Mouse (Mus musculus) heart, embryonic 10.5 days (tissue): ENCODE measurements around the gene Rpl38. TPM values are rescaled to one million over a fixed set of nuclear protein-coding genes. Genes with fewer than 3 reads are reported as not detected.

Source experiments
- DNase-seq: peaks from one replicate; pipeline ENCODE4 v3.0.0-alpha.2; 2017; ENCODE audit warnings: low spot score
- H3K27ac ChIP-seq: fragments of 300-500 bp; sonication (generic); 2 replicates; pipeline ENCODE4 v1.5.1; 2016; ENCODE audit warnings: mild to moderate bottlenecking
- H3K27me3 ChIP-seq: fragments of 300-500 bp; sonication (generic); 2 replicates; pipeline ENCODE4 v1.6.1; 2016; ENCODE audit warnings: mild to moderate bottlenecking; ENCODE audit not compliant: poor library complexity, insufficient read depth, severe bottlenecking
- H3K36me3 ChIP-seq: fragments of 300-500 bp; sonication (generic); 2 replicates; pipeline ENCODE4 v1.6.1; 2016; ENCODE audit warnings: mild to moderate bottlenecking, moderate library complexity
- H3K4me1 ChIP-seq: fragments of 300-500 bp; sonication (generic); 2 replicates; pipeline ENCODE4 v1.6.1; 2016; ENCODE audit warnings: mild to moderate bottlenecking
- H3K4me3 ChIP-seq: fragments of 300-500 bp; sonication (generic); 2 replicates; pipeline ENCODE4 v1.5.1; 2016; ENCODE audit warnings: mild to moderate bottlenecking, moderate library complexity
- H3K9me3 ChIP-seq: fragments of 300-500 bp; sonication (generic); 2 replicates; pipeline ENCODE4 v1.6.1; 2016; ENCODE audit warnings: mild to moderate bottlenecking, moderate library complexity
- WGBS: fragments of 180-500 bp; shearing (Covaris S2); methylation state at CpG from one replicate; pipeline ENCODE4 v1.1.7; 2016; 5-methylcytosine and 5-hydroxymethylcytosine counted together
- polyA plus RNA-seq: library from polyadenylated mRNA; unstranded; fragments of >200 nt; fragmentation: Nextera tagmentation; extraction: Ambion mirVana; gene quantifications from 2 replicates; pipeline ENCODE4 v1.2.1, GENCODE M21; 2016

The Rpl38 gene
- polyA plus RNA-seq, 1 experiment from 2014 or later: 902 TPM

GRCm38 (mm10) chr11:114675341-114675825, 7.1 kb downstream of the Rpl38 start, which contains the start of gene Ttyh2:
Gene Ttyh2 (plus strand): TSS chr11:114675431.
- peak within 1 kb of the TSS; percentile 77 for H3K4me3 ChIP-seq
- H3K27ac ChIP-seq: peak within 1 kb of the TSS; percentile 76
- H3K36me3 ChIP-seq: peaks cover 39% of the 10 kb centered on the region
- peaks cover 46% of the 10 kb centered on the region for H3K4me1 ChIP-seq
- peak; percentile 95 for DNase-seq
- H3K9me3 ChIP-seq: no peaks in the 10 kb centered on the region
- peaks cover 13% of the 10 kb centered on the region for H3K27me3 ChIP-seq
- under 1% methylated on average over 40 of the region's 40 CpGs for WGBS

DNA sequence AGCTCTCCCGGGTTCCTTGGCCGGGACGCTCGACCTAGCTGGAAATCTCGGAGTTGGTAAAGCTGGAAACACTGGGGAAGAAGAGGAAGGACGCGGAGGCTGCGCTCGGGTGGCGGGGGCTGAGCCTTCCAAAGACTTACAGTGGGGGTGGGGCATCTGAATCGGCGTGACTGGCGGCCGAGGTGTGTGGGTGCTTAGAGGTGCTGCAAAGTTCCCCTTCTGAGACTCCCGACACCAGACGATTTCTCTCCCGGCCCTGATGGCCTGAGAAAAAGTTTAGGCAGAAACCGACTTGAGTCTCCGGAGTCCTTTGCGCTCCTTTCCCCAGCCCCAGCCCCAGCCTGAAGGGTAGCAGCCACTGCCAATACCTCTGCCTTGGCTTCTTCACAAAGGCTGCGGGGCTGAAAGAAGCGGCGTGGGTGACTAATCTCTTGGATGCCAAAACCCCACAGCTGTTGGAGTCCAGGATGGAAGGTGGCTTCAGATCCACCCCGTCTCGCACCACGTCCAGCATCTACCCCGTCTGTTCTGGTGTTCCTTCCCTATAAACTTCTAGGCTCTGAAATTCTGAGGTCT, 7.6 kb downstream of the Rpl38 start:
- peaks cover 46% of the 10 kb centered on the region for H3K4me1 ChIP-seq
- H3K36me3 ChIP-seq: peaks cover 34% of the 10 kb centered on the region
- H3K4me3 ChIP-seq: peak overlapping the region; percentile 77
- WGBS: 3% methylated on average over 27 of the region's 27 CpGs
- no peak for DNase-seq
- no peaks in the 10 kb centered on the region for H3K9me3 ChIP-seq
- peak overlapping the region; percentile 76 for H3K27ac ChIP-seq
- H3K27me3 ChIP-seq: peaks cover 13% of the 10 kb centered on the region

DNA sequence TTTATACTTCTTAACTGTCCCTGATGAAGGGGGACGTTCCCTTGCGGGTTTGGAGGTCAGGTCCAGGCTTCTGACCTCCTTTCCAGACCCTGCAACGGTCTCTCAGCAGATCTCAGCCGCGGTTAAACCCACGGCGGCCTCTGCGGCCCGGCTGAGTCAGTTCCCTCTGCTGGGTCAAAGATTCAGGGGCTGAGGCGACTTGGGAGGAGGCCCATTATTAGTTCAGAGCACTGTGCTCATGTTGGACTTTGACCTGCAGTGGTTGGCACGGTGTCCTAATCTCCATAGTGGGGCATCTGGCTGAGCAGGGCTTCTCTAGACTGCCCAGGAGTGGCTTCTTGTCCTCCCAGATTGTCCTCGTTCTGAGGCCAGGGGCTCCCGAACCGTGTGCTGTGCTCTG, 8.1 kb downstream of the Rpl38 start:
- 6% methylated on average over 14 of the region's 14 CpGs for WGBS
- Histone ChIP-seq H3K9me3 (no peaks in the 10 kb centered on the region), H3K4me1 (peaks cover 48% of the 10 kb centered on the region), H3K36me3 (peaks cover 29% of the 10 kb centered on the region), H3K27ac (peak overlapping the region; percentile 76), H3K4me3 (peak overlapping the region; percentile 77), H3K27me3 (peaks cover 13% of the 10 kb centered on the region)
- no peak for DNase-seq

- Histone ChIP-seq H3K27me3 (peaks cover 13% of the 10 kb centered on the region), H3K4me3 (peak overlapping the region; percentile 77), H3K9me3 (no peaks in the 10 kb centered on the region), H3K4me1 (peaks cover 48% of the 10 kb centered on the region), H3K27ac (peak overlapping the region; percentile 76), H3K36me3 (peaks cover 23% of the 10 kb centered on the region)
- WGBS: 55% methylated on average over 9 of the region's 9 CpGs
- DNase-seq: no peak
Measured at GRCm38 (mm10) chr11:114676896-114677530, 8.7 kb downstream of the Rpl38 start.

DNA sequence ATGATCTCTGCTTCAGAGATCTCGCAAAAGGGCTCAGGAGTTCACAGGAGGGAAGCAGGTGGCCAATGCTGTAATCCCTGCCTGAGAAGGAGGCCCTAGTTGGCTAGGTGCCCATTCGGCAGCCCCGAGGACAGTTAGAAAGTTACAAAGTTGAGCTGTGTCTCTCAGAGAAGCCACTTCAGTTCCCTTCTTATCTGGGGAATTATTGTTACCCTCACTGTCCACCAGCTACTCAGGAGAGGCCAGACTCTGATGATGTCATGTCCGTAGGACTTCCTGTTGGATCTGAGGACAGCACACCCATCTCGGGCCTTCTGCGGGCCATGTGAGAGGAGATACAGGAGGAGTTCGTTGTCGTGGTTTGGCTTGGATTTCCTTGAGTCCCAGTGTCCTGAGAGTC, 11.3 kb downstream of the Rpl38 start:
- H3K36me3 ChIP-seq: no peaks in the 10 kb centered on the region
- DNase-seq: no peak
- 45% methylated on average over 8 of the region's 8 CpGs for WGBS
- peak overlapping the region; percentile 62 for H3K27ac ChIP-seq
- H3K4me1 ChIP-seq: peaks cover 55% of the 10 kb centered on the region
- no peak overlapping the region for H3K4me3 ChIP-seq
- peaks cover 13% of the 10 kb centered on the region for H3K27me3 ChIP-seq
- H3K9me3 ChIP-seq: no peaks in the 10 kb centered on the region

- H3K4me3 ChIP-seq: no peak overlapping the region
- H3K4me1 ChIP-seq: peaks cover 58% of the 10 kb centered on the region
Measured at GRCm38 (mm10) chr11:114680291-114680690, 12.0 kb downstream of the Rpl38 start.

DNA sequence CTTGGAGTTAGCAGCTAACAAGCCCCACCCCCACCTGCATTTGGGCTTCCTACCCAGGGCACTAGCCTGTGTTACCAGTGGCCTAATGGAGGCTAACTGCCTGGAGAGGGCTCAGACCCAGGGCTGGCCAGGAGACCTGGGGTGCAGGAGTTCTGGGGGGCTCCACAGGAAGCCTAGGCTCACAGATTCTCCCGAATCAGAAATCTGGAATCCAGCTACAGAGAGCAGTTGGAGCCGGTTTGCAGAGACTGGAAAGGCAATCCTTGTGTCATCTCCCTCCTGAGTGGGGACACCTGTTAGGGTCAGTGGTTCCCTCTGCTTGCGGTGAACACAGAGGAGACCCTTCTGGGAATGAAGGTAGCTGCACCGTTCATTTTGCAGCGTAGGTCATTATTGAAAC, 12.7 kb downstream of the Rpl38 start:
- no peak for DNase-seq
- Histone ChIP-seq H3K4me3 (no peak overlapping the region), H3K27ac (peak overlapping the region; percentile 49), H3K9me3 (no peaks in the 10 kb centered on the region), H3K36me3 (no peaks in the 10 kb centered on the region), H3K4me1 (peaks cover 58% of the 10 kb centered on the region), H3K27me3 (peaks cover 13% of the 10 kb centered on the region)
- 75% methylated on average over 5 of the region's 5 CpGs for WGBS

More at GRCm38 (mm10) chr11:114680291-114680690, 12.0 kb downstream of the Rpl38 start:
- Histone ChIP-seq H3K27me3 (peaks cover 13% of the 10 kb centered on the region), H3K9me3 (no peaks in the 10 kb centered on the region), H3K27ac (peak overlapping the region; percentile 49; the same call in 1 of the 2 replicates), H3K36me3 (no peaks in the 10 kb centered on the region)
- DNase-seq: no peak
- 65% methylated on average over 10 of the region's 10 CpGs for WGBS

- H3K4me1 ChIP-seq: peaks cover 50% of the 10 kb centered on the region
- no peaks in the 10 kb centered on the region for H3K9me3 ChIP-seq
- no peak overlapping the region for H3K27ac ChIP-seq
- DNase-seq: no peak
- no peaks in the 10 kb centered on the region for H3K36me3 ChIP-seq
- H3K4me3 ChIP-seq: no peak overlapping the region
- peaks cover 4% of the 10 kb centered on the region; the same call in 1 of the 2 replicates for H3K27me3 ChIP-seq
- 91% methylated on average over 13 of the region's 13 CpGs for WGBS
Measured at GRCm38 (mm10) chr11:114682321-114682900, 14.1 kb downstream of the Rpl38 start.

DNA sequence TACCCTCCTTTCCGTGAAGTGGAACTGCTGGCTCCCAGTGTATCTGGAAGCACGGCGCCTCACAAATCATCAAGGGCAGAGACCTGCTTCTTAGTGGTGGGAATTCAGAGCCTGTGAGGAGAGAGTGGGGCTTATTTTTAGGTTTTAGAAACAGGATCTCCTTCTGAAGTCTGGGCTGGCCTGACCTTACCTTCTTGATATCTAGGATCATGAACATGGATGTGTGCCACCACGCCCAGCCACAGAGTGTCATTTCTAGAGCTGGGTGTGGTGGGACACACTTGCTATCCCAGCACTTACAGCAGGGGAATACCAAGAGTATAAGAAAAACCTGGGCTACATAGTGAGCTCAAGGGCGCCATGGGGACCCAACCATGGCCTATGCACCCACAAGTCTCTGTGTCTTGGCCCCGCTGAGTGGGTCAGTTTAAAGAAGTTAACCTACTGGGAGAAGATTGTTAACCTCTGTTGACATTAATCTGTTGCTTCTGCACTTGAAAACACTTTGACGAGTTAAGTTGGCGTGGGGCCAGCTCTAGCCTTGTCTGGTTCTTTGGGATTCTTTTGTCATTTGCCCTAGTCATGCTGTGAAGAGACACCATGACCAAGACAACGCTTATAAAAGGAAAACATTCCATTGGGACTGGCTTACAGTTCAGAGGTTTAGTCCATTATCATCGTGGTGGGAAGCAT, 14.9 kb downstream of the Rpl38 start:
- Histone ChIP-seq H3K36me3 (no peaks in the 10 kb centered on the region), H3K4me1 (peaks cover 50% of the 10 kb centered on the region), H3K27ac (no peak overlapping the region), H3K27me3 (no peaks in the 10 kb centered on the region), H3K4me3 (no peak overlapping the region), H3K9me3 (no peaks in the 10 kb centered on the region)
- WGBS: 89% methylated on average over 10 of the region's 10 CpGs
- DNase-seq: no peak

- 65% methylated on average over 20 of the region's 20 CpGs for WGBS
- H3K27ac ChIP-seq: peak overlapping the region; percentile 78; the same call in 1 of the 2 replicates
- no peaks in the 10 kb centered on the region for H3K36me3 ChIP-seq
Measured at GRCm38 (mm10) chr11:114683722-114684621, 15.6 kb downstream of the Rpl38 start.

DNA sequence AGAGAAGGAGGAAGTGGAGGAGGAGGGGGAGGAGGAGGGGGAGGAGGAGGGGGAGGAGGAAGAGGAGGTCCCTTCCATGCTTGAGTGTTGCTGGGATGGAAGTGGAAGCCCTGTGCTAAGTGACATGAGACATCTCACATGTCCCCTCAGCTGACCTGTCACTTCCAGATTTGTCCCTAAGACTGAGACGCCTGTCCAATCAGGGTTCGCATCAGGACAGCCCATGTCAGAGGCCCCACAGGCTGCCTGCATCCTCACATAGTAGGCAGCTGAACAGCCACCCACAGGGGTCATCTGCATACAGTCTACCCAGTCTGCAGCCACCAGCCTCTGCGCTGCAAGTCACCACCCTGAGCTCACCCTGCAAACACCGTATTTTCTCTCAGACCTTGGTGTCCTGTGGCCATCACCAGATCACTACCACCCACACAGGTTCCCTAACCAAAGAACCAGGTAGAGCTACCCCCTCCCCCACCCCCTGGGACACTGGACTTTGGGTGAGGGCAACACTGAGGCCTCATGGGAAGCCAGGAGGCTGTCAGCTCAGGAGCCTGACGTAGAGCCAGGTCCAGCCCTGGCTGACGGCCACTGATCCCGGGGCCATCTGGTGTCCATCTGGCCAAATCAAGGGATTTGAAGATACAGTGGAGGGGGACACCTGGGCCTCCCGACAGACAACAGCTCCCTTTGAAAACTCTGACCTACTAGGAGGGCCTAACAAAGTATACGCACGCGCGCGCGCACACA, 16.5 kb downstream of the Rpl38 start:
- 51% methylated on average over 14 of the region's 14 CpGs for WGBS
- no peaks in the 10 kb centered on the region for H3K36me3 ChIP-seq
- no peaks in the 10 kb centered on the region for H3K9me3 ChIP-seq
- no peaks in the 10 kb centered on the region for H3K27me3 ChIP-seq
- peak overlapping the region; percentile 78 for H3K27ac ChIP-seq
- H3K4me1 ChIP-seq: peaks cover 41% of the 10 kb centered on the region
- DNase-seq: no peak
- H3K4me3 ChIP-seq: no peak overlapping the region

More at GRCm38 (mm10) chr11:114683722-114684621, 15.6 kb downstream of the Rpl38 start:
- H3K4me1 ChIP-seq: peaks cover 49% of the 10 kb centered on the region
- H3K9me3 ChIP-seq: no peaks in the 10 kb centered on the region
- 0 out of 2 replicates have a peak overlapping the region, but pooled peaks have one; percentile 31 for H3K4me3 ChIP-seq
- DNase-seq: no peak
- H3K27me3 ChIP-seq: no peaks in the 10 kb centered on the region
